Mouse (Mus musculus) urinary bladder, postnatal 14 days (tissue): ENCODE data around the gene Myo5c.

Experiments
- DNase-seq: peaks from one replicate; pipeline ENCODE4 v3.0.0; 2021; ENCODE audit warnings: low spot score

Gene Myo5c

DNA sequence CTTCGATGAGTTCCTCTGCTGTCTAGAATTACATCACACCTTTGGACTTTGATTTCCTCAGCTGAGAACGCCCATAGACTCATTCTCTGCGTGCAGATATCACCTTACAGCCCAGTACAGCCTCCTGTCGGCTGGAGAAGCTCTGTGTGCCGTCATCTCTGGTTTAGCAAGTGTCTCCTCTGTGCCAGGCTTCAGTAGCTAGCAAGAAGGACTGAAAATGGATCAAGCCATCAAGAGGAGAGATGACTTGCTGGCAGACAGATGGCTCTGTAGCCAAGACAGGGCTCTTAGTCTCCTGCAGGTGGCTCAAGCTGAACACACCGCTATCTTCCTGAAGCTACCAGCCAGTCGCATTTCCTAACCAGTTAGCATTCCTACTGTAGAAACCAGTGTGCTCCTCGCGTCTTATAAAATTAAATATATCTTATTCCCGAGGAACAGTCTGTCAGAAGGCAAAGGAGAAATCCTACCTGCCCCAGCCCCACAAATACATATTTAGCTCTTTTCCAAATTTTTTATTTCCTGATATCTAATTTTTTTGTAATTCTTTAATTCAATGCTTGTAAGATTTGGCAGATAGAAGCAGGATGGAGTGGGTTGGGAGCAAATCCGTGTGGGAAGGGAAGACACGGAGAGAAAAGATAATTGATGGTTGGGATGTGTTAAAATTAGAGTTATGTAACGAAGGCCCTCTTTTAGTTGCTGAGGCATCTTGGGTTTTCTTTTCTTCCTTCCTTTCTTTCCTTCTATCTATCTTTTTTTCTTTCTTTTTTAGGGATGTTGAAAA lies 90.5 kb downstream of the Myo5c start:
- no peak for DNase-seq

DNA sequence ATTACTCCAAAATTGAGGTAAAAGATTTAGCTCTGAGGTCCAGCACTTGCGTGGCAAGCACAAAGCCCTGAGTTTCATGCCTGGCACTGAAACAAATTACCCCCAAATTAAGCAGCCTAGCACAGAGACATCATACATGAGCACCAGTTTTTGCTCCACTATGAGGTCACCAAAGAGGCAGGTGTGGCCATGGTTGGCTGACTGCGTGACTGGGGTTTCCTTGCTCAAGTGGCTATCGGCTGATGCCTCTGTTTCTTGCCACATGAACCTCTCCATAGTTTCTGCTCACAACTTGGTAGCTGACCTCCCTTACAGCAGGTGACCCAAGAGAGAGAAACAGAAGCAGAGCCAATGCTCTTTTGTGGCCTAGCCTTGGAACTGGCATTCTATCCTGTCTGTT lies 96.2 kb downstream of the Myo5c start:
- no peak for DNase-seq

DNA sequence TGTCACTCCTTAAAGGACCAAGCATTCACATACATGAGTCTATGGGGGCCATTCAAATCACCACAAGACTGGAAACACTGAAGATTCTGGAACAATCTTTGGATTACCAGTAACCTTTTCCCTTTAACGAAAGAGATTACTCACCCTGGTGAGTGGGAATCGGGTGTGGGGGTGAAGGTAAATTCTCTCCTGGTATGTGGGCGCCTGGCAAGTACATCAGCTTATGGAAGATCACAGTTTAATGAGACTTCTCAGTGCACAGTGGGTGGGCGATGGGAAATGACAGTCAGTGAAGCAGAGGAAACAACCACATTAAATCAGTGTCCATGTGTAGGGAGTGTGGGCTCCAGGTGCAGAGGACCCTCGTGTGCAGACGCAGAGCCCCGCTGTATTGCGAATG lies 99.0 kb downstream of the Myo5c start:
- DNase-seq, result no peak

DNA sequence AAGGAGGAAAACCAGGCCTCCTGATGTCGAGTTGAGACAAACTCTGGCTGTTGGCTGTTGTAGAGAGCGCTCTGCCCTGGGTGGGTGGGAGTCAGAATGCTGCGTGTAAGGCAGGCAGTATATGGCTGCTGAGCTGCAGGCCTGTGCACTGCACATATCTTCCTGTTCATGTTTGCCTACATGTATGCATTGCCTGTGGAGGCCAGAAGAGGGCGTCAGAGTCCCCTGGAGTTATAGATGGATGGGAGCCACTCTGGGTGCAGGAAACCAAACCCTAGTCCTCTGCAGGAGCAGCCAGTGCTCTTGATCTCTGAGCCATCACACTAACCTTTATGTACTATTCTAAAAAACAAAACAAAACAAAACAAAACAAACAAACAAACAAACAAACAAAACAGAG lies 102.6 kb downstream of the Myo5c start:
- DNase-seq, result no peak

DNA sequence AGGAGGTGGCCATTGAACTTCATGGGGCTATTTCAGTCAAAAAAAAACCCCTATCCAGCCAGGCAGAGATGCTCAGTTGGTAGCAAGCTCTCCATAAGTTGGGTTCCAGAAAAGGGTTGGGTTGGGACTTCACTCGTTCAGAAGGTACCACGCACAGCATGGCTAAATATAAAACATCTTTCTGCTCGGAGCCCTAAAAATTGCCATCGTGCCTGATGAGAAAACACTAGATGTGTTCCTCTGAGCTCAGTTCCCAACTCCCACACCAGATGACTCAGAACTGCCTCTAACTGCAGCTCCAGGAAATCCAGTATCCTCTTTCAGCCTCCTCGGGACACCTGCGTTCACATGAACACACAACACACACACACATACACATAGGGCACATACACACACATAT lies 106.2 kb downstream of the Myo5c start:
- no peak for DNase-seq

DNA sequence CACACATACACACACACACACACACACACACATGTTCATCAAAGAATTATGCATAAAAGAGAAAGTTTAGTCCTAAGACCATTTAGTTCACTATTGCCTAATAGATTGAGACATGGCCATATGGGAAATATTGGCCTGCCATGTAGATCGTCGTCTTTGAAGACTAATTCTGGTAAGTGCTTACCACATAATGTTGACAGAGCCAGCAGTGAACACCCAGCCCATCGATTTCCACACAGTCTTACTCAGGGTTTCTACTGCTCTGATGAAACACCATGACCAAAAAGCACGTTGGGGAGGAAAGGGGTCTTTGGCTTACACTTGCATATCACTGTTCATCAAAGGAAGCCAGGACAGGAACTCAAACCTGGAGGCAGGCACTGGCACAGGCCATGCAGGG lies 110.6 kb downstream of the Myo5c start:
- no peak for DNase-seq

DNA sequence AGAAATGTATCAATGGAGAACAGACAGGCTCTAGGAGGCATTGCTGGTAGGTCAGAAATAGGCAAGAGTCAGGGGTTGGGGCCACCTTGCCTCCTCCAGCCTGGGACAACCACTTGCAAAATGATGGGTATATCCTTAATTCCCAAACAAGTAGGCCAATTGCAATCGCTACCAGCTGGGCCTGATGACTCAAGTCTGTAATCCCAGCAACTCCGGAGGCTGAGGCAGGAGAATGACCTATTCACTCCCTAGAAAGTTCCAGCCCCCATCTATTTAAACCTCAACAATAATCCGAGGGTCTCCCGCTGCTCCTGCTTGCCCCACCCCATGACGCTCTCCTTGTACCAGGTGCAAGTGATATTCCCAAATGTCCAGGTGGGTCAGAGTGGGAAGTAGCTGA lies 115.6 kb downstream of the Myo5c start, which contains the start of gene Bcl2l10:
Gene Bcl2l10, plus strand, starts transcription at position 301 of the 400 bp plus-strand sequence.
- no peak for DNase-seq

DNA sequence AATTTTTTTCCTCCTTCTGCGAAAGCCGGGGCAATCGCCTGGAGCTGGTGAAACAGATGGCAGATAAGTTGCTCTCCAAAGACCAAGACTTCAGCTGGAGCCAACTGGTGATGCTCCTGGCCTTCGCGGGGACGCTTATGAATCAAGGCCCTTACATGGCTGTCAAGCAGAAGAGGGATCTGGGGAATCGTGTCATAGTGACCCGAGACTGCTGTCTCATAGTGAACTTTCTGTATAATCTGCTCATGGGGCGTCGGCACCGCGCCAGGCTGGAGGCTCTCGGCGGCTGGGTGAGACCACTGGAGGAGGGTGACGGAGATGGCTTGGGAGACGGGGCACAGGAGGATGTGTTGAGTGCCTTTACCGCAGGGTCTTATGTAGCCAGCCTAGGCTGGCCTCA lies 116.2 kb downstream of the Myo5c start:
- DNase-seq, result no peak

DNA sequence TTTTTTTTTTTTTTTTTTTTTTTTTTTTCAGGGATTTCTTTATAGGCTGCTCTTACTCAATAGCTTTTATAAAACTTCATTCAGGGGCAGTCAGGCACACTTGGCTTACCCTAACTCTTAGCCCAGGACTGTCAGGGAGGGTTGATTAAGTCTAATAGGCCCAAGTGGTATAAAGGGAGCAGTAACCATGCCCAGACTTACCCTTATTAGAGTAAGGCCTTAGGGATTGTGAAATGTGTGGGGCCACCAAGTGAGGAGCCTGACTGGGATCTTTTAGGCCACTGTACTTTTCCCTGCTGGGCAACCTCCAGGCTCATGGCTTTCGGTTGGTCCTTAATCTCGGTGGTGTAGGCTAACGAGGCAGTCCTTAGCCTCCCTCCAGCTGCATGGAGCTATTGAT lies 116.8 kb downstream of the Myo5c start:
- no peak for DNase-seq

DNA sequence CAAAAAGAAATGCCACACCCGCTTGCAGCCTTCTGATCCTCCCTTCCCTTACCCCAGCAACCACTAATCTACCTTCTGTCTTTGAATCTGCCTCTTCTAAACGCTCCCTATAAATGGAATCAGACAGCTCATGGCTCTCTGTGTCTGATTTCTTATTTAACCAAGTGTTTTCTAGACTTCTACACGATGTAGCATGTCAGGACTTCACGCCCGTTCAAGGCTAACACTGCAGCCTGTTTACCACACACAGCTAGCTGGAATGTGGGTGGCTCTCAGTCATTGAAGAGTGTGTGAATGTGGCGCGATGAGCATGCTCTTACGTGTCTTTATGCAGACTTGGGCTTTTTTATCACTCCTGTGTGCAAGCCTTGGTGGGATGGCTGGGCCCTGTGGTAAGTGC lies 121.3 kb downstream of the Myo5c start:
- no peak for DNase-seq
